Mouse (Mus musculus) brain, embryonic 14.5 days (tissue): ENCODE measurements around the gene Bicral. TPM values are rescaled to one million over a fixed set of nuclear protein-coding genes. Genes with fewer than 3 reads are reported as not detected.

Source experiments
- DNase-seq: peaks from one replicate; pipeline ENCODE4 v3.0.0-alpha.2; 2011; ENCODE audit warnings: low read depth
- CTCF ChIP-seq: fragments of 200-500 bp; IDR thresholded peaks from 2 replicates; pipeline ENCODE4 v1.5.1; 2012; ENCODE audit warnings: inconsistent platforms, mild to moderate bottlenecking, moderate library complexity, borderline replicate concordance; ENCODE audit not compliant: insufficient read depth, insufficient read length; ENCODE audit errors: extremely low read depth
- POLR2A ChIP-seq: fragments of 200-500 bp; IDR thresholded peaks from 2 replicates; pipeline ENCODE4 v1.6.1; 2012; ENCODE audit warnings: mild to moderate bottlenecking, inconsistent platforms, borderline replicate concordance; ENCODE audit not compliant: poor library complexity, insufficient read depth, insufficient read length, severe bottlenecking; ENCODE audit errors: extremely low read depth
- polyA plus RNA-seq: library from polyadenylated mRNA; depleted of rRNA; stranded (reverse); fragments of >200 nt; gene quantifications from 2 replicates; pipeline ENCODE4 v1.2.3, GENCODE M21; 2012; rRNA removed

Bicral gene
- polyA plus RNA-seq: 13.5 and 24.9 TPM in 2 replicates

GRCm38 (mm10) chr17:46857903-46858748 lies at the start of gene Bicral:
Gene Bicral, minus strand, starts transcription at chr17:46858482.
- DNase-seq: peak; percentile 91
- TF ChIP-seq CTCF (no peak), POLR2A (peak; percentile 54)

GRCm38 (mm10) chr17:46903876-46904490 lies 45.7 kb upstream of the Bicral start:
- TF ChIP-seq CTCF (peak; percentile 94), POLR2A (no peak)
- peak; percentile 79 for DNase-seq

- TF ChIP-seq CTCF (no peak), POLR2A (no peak)
- DNase-seq: no peak
Observed at GRCm38 (mm10) chr17:46900941-46901340, 42.7 kb upstream of the Bicral start.

GRCm38 (mm10) chr17:46897221-46897950 lies 39.1 kb upstream of the Bicral start:
- DNase-seq: no peak
- no peak for TF ChIP-seq CTCF
- no peak for TF ChIP-seq POLR2A

- TF ChIP-seq CTCF (no peak), POLR2A (no peak)
- DNase-seq: no peak
Observed at GRCm38 (mm10) chr17:46895426-46895825, 37.1 kb upstream of the Bicral start.

- DNase-seq: peak; percentile 46
- TF ChIP-seq POLR2A (no peak), CTCF (no peak)
Observed at GRCm38 (mm10) chr17:46890843-46891594, 32.7 kb upstream of the Bicral start.

- peak; percentile 99 for DNase-seq
- peak; percentile 92 for TF ChIP-seq POLR2A
- TF ChIP-seq CTCF: no peak
Observed at GRCm38 (mm10) chr17:46890116-46890815, 32.0 kb upstream of the Bicral start, which contains the start of gene Tbcc. Gene Tbcc, plus strand, starts transcription at chr17:46890684.

- peak; percentile 90 for DNase-seq
Observed at GRCm38 (mm10) chr17:46889450-46890084, 31.3 kb upstream of the Bicral start.

GRCm38 (mm10) chr17:46888511-46889212 lies 30.4 kb upstream of the Bicral start:
- no peak for TF ChIP-seq POLR2A
- TF ChIP-seq CTCF: peak; percentile 59; the same call in 1 of the 2 replicates
- peak; percentile 75 for DNase-seq

More at GRCm38 (mm10) chr17:46889450-46890084, 31.3 kb upstream of the Bicral start:
- TF ChIP-seq CTCF (no peak), POLR2A (peak; percentile 50; the same call in 1 of the 2 replicates)
